Mouse (Mus musculus): ENCODE results near the gene Fbrsl1.

The Fbrsl1 gene

DNA sequence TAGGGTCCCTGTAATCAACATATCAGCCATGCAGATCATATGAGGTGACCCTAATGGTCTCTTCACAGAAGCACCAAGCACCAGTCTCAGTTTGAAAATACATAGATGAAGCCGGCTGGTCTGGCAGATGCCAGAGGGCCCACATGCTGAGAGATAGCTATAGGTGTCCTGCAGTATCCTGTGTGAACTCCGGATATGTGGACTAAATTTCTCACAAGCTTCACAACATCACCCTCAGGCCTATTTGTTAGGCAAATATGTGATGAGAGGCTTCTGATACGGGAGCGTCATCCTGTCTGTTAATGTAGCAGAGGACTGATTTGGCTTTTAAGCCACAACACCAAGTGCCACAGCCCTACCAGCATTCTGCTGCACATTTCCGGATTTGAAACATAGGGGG is 37.9 kb downstream of the Fbrsl1 start:
- DNase-seq, result no peak

GRCm38 (mm10) chr5:110408967-110409366 is 39.3 kb downstream of the Fbrsl1 start:
- DNase-seq, result no peak

- no peak for DNase-seq
Observed at GRCm38 (mm10) chr5:110406065-110406714, 42.1 kb downstream of the Fbrsl1 start.

DNA sequence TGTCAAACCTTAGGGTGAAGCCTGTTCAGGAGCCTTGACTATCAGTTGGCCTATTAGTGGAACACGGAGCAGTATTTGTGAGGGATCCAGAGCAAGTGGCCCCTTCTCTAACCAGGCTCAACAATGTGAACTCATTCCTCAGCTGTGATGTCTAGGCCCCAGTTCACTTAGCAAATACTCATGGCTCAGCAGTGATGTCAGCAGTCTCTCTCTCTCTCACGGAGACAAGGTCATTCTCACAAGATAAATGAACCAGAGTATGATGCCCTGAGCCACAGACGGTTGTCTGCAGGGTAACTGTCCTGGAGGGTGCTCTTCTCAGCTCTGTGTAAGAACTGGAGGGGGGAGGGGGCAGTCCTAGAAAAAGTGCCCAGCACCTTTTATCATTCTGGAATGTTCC is 44.4 kb downstream of the Fbrsl1 start:
- DNase-seq, result no peak

DNA sequence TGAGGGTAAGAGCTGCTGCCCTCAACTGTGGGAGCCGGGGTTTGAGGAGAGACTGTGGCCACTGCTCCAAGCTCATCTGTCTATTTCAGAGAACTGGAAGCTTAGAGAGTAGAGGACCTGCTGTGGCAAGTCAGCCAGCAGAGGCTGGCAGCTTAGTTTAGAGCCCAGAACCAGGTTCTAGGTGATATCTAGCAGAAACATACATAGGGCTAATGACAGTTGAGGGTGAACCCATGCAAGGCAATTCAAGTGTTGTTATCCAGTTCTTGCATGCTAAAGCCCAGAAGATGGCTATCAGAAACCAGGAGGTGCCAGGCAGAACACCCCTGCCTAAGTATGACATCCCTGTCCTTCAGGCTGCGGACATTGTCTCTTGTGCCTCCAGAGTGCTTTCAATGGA is 45.7 kb downstream of the Fbrsl1 start:
- DNase-seq, result no peak

GRCm38 (mm10) chr5:110401101-110401500 is 47.2 kb downstream of the Fbrsl1 start:
- DNase-seq, result no peak

DNA sequence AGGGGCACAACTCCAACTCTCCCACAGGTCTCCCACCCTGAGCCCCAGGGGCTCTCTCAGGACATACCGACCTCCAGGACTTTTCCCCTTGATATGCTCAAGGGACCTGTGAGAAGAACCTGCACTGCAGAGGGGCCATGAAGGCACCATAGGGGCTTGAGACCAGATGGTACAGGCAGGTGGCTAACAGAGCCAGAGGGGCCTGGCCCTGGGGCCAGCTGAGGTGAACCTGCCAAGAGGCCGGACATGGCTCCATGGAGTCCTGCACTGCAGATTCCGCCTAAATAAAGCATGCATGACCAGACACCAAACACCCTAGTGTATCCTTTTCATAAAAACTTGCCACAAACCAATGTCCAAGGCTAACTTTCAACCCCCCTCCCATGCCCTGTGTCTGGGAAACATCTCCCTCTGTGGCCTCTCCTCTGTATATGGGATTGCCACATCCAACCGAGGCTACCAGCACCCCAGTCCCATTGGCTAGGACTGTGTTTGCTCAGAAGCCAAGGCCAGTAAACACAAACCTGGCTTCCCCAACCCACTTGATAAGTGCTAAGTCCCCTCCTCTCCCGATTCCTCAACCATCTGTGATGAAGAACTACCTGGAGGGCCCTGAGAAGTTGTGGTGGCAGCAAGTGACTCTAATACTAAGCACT is 53.2 kb downstream of the Fbrsl1 start:
- no peak for DNase-seq

DNA sequence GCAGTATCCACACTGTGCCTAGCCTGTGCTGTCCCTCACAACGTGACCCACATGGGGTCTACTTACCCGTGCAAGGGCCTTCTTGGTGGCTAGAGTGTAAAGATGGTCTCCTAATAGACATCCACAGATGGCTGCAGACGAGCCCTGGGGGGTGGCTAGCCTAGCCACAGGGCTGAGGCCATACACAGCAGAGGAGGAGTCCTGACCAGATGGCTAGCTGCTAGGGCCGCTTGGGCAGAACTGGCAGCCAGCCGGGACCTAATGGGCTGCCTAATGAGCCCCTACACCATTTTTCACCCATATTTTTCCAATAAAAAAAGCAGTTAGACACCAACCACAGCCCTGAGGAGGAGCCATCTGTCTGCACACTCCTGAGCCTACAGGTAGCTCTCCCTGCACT is 55.6 kb downstream of the Fbrsl1 start:
- no peak for DNase-seq

DNA sequence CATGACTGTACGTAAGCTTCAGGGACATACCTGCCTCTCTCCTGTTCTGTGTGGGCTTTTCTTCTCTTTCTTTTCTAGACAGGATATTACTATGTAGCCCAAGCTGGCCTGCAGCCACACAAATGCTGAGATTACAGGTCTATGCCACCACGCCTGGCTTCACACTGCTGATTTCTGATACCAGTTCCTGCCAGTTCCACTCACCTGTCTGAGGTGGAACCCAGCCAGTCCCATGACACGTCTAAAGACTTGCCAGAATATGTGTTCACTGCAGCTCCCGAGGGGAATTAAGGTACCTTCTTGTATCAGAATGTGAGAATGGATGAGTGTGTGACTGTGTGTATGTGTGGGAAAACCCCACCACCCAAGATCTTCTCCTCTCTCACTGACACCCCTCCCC is 57.7 kb downstream of the Fbrsl1 start:
- DNase-seq, result peak; percentile 79

DNA sequence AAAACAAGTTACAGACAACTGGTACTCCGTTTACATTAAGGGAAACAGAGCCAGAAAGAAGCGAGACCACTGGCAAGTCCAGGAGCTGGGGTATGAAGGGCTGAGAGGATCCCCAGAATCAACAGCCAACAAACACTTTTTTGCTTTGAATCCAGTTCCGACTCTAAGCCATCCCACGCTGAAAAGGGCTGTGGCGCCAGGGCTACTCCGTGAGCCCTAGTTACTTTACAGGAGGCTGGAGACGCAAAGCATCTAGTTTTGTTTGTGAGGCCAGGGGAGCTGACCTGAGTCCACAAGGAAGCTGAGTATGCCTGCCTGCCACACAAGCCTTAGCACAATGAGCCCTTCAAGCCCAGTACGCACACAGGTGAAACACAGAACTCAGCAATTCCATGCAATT is 61.0 kb downstream of the Fbrsl1 start:
- DNase-seq, result no peak

DNA sequence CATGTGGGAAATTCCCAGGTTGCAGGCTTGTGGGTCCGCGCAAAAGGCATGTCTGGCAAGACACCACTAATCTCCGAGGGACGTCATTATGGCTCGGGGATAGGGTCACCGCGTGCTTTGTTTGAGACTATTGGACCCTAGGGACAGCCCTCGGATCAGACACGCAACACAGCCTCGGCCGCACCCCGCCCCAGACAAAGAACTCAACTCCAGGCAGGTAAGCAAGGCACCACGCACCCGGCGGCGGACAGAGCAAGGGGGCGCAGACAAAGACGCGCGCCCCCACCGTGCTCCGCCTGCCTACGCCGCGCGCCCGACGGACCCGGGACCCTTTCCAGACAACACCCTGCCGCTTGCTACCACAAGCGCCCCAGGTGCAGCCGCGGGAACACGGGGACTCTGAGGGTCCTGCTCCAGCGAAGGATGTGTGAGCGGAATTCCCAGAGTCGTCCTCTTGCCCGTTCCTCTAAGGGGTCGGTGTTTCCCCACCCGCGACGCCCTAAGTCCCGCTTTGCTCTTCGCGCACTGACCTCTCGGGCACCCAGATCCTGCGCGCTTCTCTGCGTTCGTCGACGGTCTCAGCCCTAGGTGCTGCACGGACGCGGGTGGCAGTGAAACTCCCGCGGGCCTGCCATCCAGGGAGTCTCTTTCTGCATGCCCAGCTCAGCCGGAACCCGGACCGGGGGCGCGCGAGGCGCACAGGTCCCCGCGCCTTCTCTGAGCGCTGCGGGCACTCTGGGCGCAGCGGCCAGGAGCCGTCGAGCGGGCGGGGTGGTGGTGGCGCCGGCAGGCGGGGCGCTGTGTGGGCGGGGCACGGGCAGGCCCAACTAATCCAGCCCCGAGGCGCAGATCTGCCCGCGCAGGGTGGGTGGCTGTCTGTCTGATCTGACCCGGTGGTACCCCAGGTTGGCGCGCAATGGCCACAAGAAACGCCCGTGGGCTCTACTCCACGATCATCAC is 61.7 kb downstream of the Fbrsl1 start:
- DNase-seq, result peak; percentile 60

DNA sequence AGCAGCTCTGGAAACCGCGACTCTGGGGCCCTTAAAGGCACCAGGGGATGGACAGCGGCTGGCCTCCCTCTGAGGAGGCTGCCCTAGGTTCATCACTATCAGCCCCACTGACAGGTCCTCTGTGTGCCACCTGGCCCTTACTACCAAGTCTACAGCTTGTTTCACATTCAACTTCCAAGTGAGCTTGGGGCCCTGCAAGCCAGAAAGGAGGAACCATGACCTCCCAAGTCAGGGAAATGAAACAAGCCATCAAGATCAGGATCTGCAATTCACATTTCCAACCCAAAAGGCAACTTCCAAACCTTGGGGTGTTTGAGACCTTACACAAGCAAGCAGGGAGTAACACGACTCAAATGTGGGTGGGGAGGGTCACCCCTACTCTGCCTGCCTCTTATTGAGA is 63.0 kb downstream of the Fbrsl1 start:
- DNase-seq, result no peak

DNA sequence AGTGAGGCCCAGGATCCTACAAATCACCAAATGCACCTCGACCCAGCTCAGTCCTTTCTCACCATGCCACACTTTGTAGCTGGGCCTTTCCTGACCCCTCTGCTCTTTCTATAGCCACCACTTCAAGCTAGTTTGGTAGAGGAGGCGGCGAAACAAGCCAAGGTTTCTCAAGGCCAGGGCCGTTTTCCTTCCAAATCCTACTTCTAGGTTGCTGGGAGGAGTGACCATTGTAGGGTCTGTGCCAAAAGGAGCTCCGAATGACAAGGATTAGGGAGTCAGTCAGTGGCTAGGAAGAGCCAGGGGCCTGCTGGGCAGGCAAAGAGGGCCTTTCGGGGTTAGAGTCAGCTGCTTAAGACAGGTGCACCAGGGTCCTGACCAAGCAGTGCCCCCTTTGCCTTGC is 63.8 kb downstream of the Fbrsl1 start:
- no peak for DNase-seq

DNA sequence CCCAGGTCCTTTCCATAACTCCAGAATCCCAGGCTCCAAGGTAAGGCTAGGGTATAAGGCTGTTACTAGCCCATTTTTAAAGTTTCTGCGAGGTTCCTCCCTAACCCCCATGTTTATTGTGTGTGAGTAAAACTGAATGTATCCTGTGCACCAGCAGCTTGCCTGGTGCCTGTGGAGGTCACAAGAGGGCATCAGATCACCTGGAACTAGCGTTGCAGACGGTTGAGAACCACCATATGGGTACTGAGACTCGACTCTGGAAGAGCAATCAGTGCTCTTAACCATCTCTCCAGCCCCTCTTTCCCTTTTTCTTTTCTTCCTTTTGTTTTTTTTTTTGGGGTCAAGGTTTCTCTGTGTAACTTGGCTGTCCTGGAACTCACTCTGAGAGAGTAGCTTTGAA is 68.5 kb downstream of the Fbrsl1 start:
- DNase-seq, result no peak

- DNase-seq, result no peak
Observed at GRCm38 (mm10) chr5:110379086-110379485, 69.2 kb downstream of the Fbrsl1 start.

DNA sequence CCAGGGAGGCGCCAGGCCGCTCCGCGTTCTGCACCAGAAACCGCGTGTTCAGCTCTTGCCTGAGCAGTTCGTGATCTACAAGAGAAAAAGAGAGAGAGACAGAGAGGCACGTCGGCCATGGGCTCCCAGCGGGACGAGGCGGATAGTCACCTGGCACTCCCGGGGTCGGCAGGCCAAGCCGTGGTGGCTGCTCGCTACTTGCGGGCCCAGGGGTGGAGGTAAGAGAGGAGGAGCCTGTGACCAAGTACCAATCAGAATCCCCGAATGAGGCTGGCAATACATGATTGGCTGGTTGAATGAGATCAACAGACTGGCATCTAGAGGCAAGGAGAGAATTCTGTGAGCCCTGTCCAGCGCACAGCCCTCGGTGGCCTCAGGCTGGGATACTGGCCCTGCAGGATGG is 70.1 kb downstream of the Fbrsl1 start:
- DNase-seq, result no peak

GRCm38 (mm10) chr5:110376802-110377433 is 71.4 kb downstream of the Fbrsl1 start:
- DNase-seq, result peak; percentile 56

- no peak for DNase-seq
Observed at GRCm38 (mm10) chr5:110363822-110364545, 84.3 kb downstream of the Fbrsl1 start.

- peak; percentile 54 for DNase-seq
Observed at GRCm38 (mm10) chr5:110363179-110363821, 85.0 kb downstream of the Fbrsl1 start.

- DNase-seq, result no peak
Observed at GRCm38 (mm10) chr5:110362813-110363178, 85.5 kb downstream of the Fbrsl1 start.

DNA sequence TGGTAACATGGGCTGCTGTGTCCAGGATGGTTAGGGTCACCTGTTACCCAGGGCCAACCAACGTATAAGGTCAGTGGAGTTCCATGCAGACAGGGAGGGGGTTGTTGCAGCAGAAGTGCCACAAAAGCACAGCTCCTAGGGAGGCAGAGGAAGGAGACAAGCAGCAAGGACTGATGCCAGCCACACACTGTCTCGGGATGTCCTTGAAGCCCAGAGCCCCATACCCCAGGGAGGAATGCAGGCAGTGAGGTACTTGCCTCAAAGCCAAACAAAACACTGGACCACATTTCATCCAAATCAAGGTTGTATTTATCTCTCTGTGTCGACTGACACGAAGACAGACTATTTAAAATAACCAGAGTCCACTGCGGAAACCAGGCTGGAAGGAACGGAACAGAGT is 86.8 kb downstream of the Fbrsl1 start:
- no peak for DNase-seq

GRCm38 (mm10) chr5:110357531-110358179 is 90.6 kb downstream of the Fbrsl1 start:
- peak; percentile 70 for DNase-seq
